ENCODE assay signal across 18 mouse cellular contexts in genomic region chr4:129498941-129499340, GRCm38 (mm10). TPM values are rescaled to one million over a fixed set of nuclear protein-coding genes. Genes with fewer than 3 reads are reported as not detected.
DNase-seq lines count a peak whose midpoint lies in the region; ATAC-seq and TF ChIP-seq lines count a peak whose summit lies in the region.
"Had no signal": no experiment of that assay in that cellular context is flagged by ENCODE, and none has a peak within 500 bp of the region (broad histone marks: within the 10 kb centered on the region; RNA-seq: fewer than 3 reads in every experiment).

No protein-coding gene starts in this region.

- intact Hi-C loops in heart, adult 2 months (cut with DNase I): no loop called here

- no peak for TF ChIP-seq EP300 in heart, adult 2 months (IDR thresholded peaks at IDR 0.05; ENCODE audit: insufficient read depth, low read depth, low read length)

- DNase-seq in heart, embryonic 10.5 days (ENCODE audit: low spot score): peak; percentile 78
- no peak for DNase-seq in heart, adult 2 months
- no peak for DNase-seq in kidney, adult 8-10 months
- peak; percentile 66 for DNase-seq in kidney, postnatal 0 days (ENCODE audit: low spot score)
- no peak for DNase-seq in layer of hippocampus, adult 2 months (ENCODE audit: low spot score in 2 of 2)
- no peak for DNase-seq in right cerebral cortex, adult 2 months (ENCODE audit: low spot score in 2 of 2)
- DNase-seq: adrenal gland, adult 8-10 months; B cell, adult 2 months; right cerebral cortex, adult 18-20 months; thymus, postnatal 14 days had no signal

- ATAC-seq in kidney, embryonic 15.5 days (replicated peaks; ENCODE audit: low FRiP score): no peak
- no peak for ATAC-seq in kidney, postnatal 0 days (replicated peaks; ENCODE audit: low FRiP score, low read depth)
- ATAC-seq: midbrain, embryonic 15.5 days had no signal

- no peaks in the 10 kb centered on the region for H3K9me3 ChIP-seq in heart, embryonic 10.5 days
- H3K9me3 ChIP-seq in kidney, embryonic 15.5 days (replicated peaks): no peaks in the 10 kb centered on the region
- H3K9me3 ChIP-seq in kidney, postnatal 0 days (replicated peaks; ENCODE audit: low read length): no peaks in the 10 kb centered on the region
- H3K9me3 ChIP-seq: hindbrain, embryonic 12.5 days; lung, embryonic 15.5 days; midbrain, embryonic 15.5 days; neural tube, embryonic 13.5 days had no signal

- TF ChIP-seq CTCF in heart, adult 2 months (IDR thresholded peaks at IDR 0.05): no peak
- TF ChIP-seq CTCF in kidney, postnatal 0 days (IDR thresholded peaks at IDR 0.05; ENCODE audit: low read depth): no peak
- no peak for TF ChIP-seq CTCF in testis, adult 2 months (IDR thresholded peaks at IDR 0.05; ENCODE audit: control insufficient read depth, insufficient read depth, insufficient replicate concordance, low read depth, low read length)
- TF ChIP-seq CTCF in layer of hippocampus, adult 2 months (conservative IDR thresholded peaks at IDR 0.05): no peak

- H3K79me2 ChIP-seq in heart, adult 2 months (replicated peaks; ENCODE audit: control insufficient read depth, insufficient read depth, low read length): no peaks in the 10 kb centered on the region

- 0 out of 2 replicates have a peak, but pooled peaks cover 5% of the 10 kb centered on the region for H3K27me3 ChIP-seq in heart, embryonic 10.5 days (ENCODE audit: insufficient read depth, poor library complexity, severe bottlenecking)
- H3K27me3 ChIP-seq in heart, adult 2 months (ENCODE audit: control insufficient read depth, insufficient read depth, low read length): no peaks in the 10 kb centered on the region
- no peaks in the 10 kb centered on the region for H3K27me3 ChIP-seq in kidney, embryonic 15.5 days
- H3K27me3 ChIP-seq in kidney, postnatal 0 days (ENCODE audit: insufficient read depth, low read length): no peaks in the 10 kb centered on the region
- no peaks in the 10 kb centered on the region for H3K27me3 ChIP-seq in testis, adult 2 months (ENCODE audit: control insufficient read depth, insufficient read depth, low read length)
- H3K27me3 ChIP-seq: lung, embryonic 15.5 days; midbrain, embryonic 15.5 days; neural tube, embryonic 13.5 days had no signal

- no peak for TF ChIP-seq POLR2A in heart, adult 2 months (IDR thresholded peaks at IDR 0.05; ENCODE audit: insufficient read depth, low read depth, low read length)
- TF ChIP-seq POLR2A in testis, adult 2 months (IDR thresholded peaks at IDR 0.05; ENCODE audit: control insufficient read depth, low read depth, low read length): no peak

- H3K9ac ChIP-seq in heart, adult 2 months (ENCODE audit: low read depth, low read length): no peak overlapping the region
- H3K9ac ChIP-seq in kidney, embryonic 15.5 days: no peak overlapping the region
- H3K9ac ChIP-seq in kidney, postnatal 0 days (ENCODE audit: low read depth, low read length): no peak overlapping the region
- H3K9ac ChIP-seq: hindbrain, embryonic 12.5 days; lung, embryonic 15.5 days; midbrain, embryonic 15.5 days; neural tube, embryonic 13.5 days had no signal

- no peak overlapping the region for H3K4me3 ChIP-seq in heart, embryonic 10.5 days
- no peak overlapping the region for H3K4me3 ChIP-seq in heart, adult 2 months
- no peak overlapping the region for H3K4me3 ChIP-seq in kidney, embryonic 15.5 days (replicated peaks)
- no peak overlapping the region for H3K4me3 ChIP-seq in kidney, postnatal 0 days (replicated peaks; ENCODE audit: low read depth, low read length)
- no peak overlapping the region for H3K4me3 ChIP-seq in testis, adult 2 months (ENCODE audit: control insufficient read depth, low read depth, low read length)
- H3K4me3 ChIP-seq in layer of hippocampus, adult 2 months: no peak overlapping the region
- H3K4me3 ChIP-seq: erythroblast, embryonic 14.5 days; hindbrain, embryonic 12.5 days; left cerebral cortex, adult 2 months; lung, embryonic 15.5 days; midbrain, embryonic 15.5 days; neural tube, embryonic 13.5 days had no signal

- H3K36me3 ChIP-seq in heart, embryonic 10.5 days: no peaks in the 10 kb centered on the region
- H3K36me3 ChIP-seq in heart, adult 2 months (ENCODE audit: control insufficient read depth, insufficient read depth, low read length): no peaks in the 10 kb centered on the region
- H3K36me3 ChIP-seq in kidney, embryonic 15.5 days: no peaks in the 10 kb centered on the region
- H3K36me3 ChIP-seq in kidney, postnatal 0 days (ENCODE audit: insufficient read depth, low read length): no peaks in the 10 kb centered on the region
- no peaks in the 10 kb centered on the region for H3K36me3 ChIP-seq in testis, adult 2 months (ENCODE audit: control insufficient read depth, insufficient read depth, low read length)
- H3K36me3 ChIP-seq: hindbrain, embryonic 12.5 days; lung, embryonic 15.5 days; midbrain, embryonic 15.5 days; neural tube, embryonic 13.5 days had no signal

- WGBS in heart, embryonic 10.5 days: 27% methylated on average over 3 of the region's 3 CpGs
- 24% methylated on average over 3 of the region's 3 CpGs for WGBS in heart, adult 2 months
- 48% methylated on average over 3 of the region's 3 CpGs for WGBS in kidney, embryonic 15.5 days
- WGBS in kidney, postnatal 0 days: 37% methylated on average over 3 of the region's 3 CpGs

- peak overlapping the region; percentile 95 for H3K27ac ChIP-seq in heart, embryonic 10.5 days
- H3K27ac ChIP-seq in heart, adult 2 months: no peak overlapping the region
- peak overlapping the region; percentile 95 for H3K27ac ChIP-seq in kidney, embryonic 15.5 days
- H3K27ac ChIP-seq in kidney, postnatal 0 days: peak overlapping the region; percentile 92
- H3K27ac ChIP-seq in testis, adult 2 months (ENCODE audit: control insufficient read depth, insufficient read depth, low read depth, low read length): peak overlapping the region; percentile 63; the same call in 1 of the 2 replicates
- H3K27ac ChIP-seq in layer of hippocampus, adult 2 months: no peak overlapping the region
- H3K27ac ChIP-seq: hindbrain, embryonic 12.5 days; left cerebral cortex, adult 2 months; midbrain, embryonic 15.5 days; neural tube, embryonic 13.5 days had no signal

- peaks cover 70% of the 10 kb centered on the region for H3K4me1 ChIP-seq in heart, embryonic 10.5 days
- peaks cover 8% of the 10 kb centered on the region for H3K4me1 ChIP-seq in heart, adult 2 months (ENCODE audit: control insufficient read depth, insufficient read depth, low read length)
- H3K4me1 ChIP-seq in kidney, embryonic 15.5 days: peaks cover 65% of the 10 kb centered on the region
- H3K4me1 ChIP-seq in kidney, postnatal 0 days (replicated peaks; ENCODE audit: insufficient read depth, low read length): peaks cover 5% of the 10 kb centered on the region
- peaks cover 21% of the 10 kb centered on the region for H3K4me1 ChIP-seq in testis, adult 2 months (ENCODE audit: control insufficient read depth, insufficient read depth, low read length)

- H3K4me2 ChIP-seq in kidney, embryonic 15.5 days: no peak overlapping the region
- H3K4me2 ChIP-seq in kidney, postnatal 0 days (ENCODE audit: low read length): no peak overlapping the region
- H3K4me2 ChIP-seq: hindbrain, embryonic 12.5 days; lung, embryonic 15.5 days; midbrain, embryonic 15.5 days; neural tube, embryonic 13.5 days had no signal

RNA-seq across cellular contexts. Expression of gene Fam229a, which starts 8.0 kb away (rescaled TPM):
- not detected in 2 replicates for polyA plus RNA-seq in heart, embryonic 10.5 days (2016; fragmentation: Nextera tagmentation; extraction: Ambion mirVana)
- under 1 TPM in 1 of 2 experiments, not detected in 1; 0.45 TPM for total RNA-seq in heart, adult 2 months (2021)
- 0.64 TPM in 1 of 2 replicates, not detected in the other for polyA plus RNA-seq in heart, adult 2 months (2012; rRNA removed)
- not detected in 2 replicates for polyA plus RNA-seq in kidney, embryonic 15.5 days (2015; fragmentation: Nextera tagmentation; extraction: Ambion mirVana)
- 0.37 and 0.78 TPM in 2 replicates for polyA plus RNA-seq in kidney, postnatal 0 days (2015; fragmentation: Nextera tagmentation; extraction: Ambion mirVana)
- polyA plus RNA-seq in testis, adult 2 months (2012; rRNA removed): 945 and 1,232 TPM in 2 replicates
- not detected for total RNA-seq in layer of hippocampus, adult 2 months (2021)
- polyA plus RNA-seq: hindbrain, embryonic 12.5 days; lung, embryonic 15.5 days; midbrain, embryonic 15.5 days; neural tube, embryonic 13.5 days had no signal

RNA-seq across cellular contexts. Expression of gene Tssk3, which starts 8.1 kb away (rescaled TPM):
- not detected in 2 replicates for polyA plus RNA-seq in heart, embryonic 10.5 days (2016; fragmentation: Nextera tagmentation; extraction: Ambion mirVana)
- total RNA-seq in heart, adult 2 months (2021): not detected
- polyA plus RNA-seq in heart, adult 2 months (2012; rRNA removed): 0.14 TPM in 1 of 2 replicates, not detected in the other
- not detected in 2 replicates for polyA plus RNA-seq in kidney, embryonic 15.5 days (2015; fragmentation: Nextera tagmentation; extraction: Ambion mirVana)
- polyA plus RNA-seq in kidney, postnatal 0 days (2015; fragmentation: Nextera tagmentation; extraction: Ambion mirVana): 0.10 TPM in 1 of 2 replicates, not detected in the other
- polyA plus RNA-seq in testis, adult 2 months (2012; rRNA removed): 252 and 267 TPM in 2 replicates
- under 1 TPM in 1 of 2 experiments, not detected in 1; 0.38 TPM for total RNA-seq in layer of hippocampus, adult 2 months (2021)
- total RNA-seq: adrenal gland, adult 8-10 months; left cerebral cortex, adult 2 months had no signal
- polyA plus RNA-seq: erythroblast, embryonic 14.5 days; hindbrain, embryonic 12.5 days; lung, embryonic 15.5 days; neural tube, embryonic 13.5 days had no signal

RNA-seq across cellular contexts. Expression of gene Marcksl1, which starts 14.4 kb away (rescaled TPM):
- polyA plus RNA-seq in heart, embryonic 10.5 days (2016; fragmentation: Nextera tagmentation; extraction: Ambion mirVana): 535 and 802 TPM in 2 replicates
- total RNA-seq in heart, adult 2 months (2021): 1 to 10 TPM; 3.5 to 5.1 TPM
- 5.1 and 7.0 TPM in 2 replicates for polyA plus RNA-seq in heart, adult 2 months (2012; rRNA removed)
- 881 and 886 TPM in 2 replicates for polyA plus RNA-seq in kidney, embryonic 15.5 days (2015; fragmentation: Nextera tagmentation; extraction: Ambion mirVana)
- 613 and 625 TPM in 2 replicates for polyA plus RNA-seq in kidney, postnatal 0 days (2015; fragmentation: Nextera tagmentation; extraction: Ambion mirVana)
- polyA plus RNA-seq in testis, adult 2 months (2012; rRNA removed): 55.6 and 69.9 TPM in 2 replicates
- total RNA-seq in layer of hippocampus, adult 2 months (2021): 100 to 1,000 TPM in 1 of 2 experiments, 10 to 100 TPM in 1; 94.6 to 103 TPM

RNA-seq across cellular contexts. Expression of gene Bsdc1, which starts 37.6 kb away (rescaled TPM):
- 22.4 and 22.9 TPM in 2 replicates for polyA plus RNA-seq in heart, embryonic 10.5 days (2016; fragmentation: Nextera tagmentation; extraction: Ambion mirVana)
- 10 to 100 TPM; 48.8 to 50.3 TPM for total RNA-seq in heart, adult 2 months (2021)
- polyA plus RNA-seq in heart, adult 2 months (2012; rRNA removed): 21.3 and 25.0 TPM in 2 replicates
- polyA plus RNA-seq in kidney, embryonic 15.5 days (2015; fragmentation: Nextera tagmentation; extraction: Ambion mirVana): 26.4 and 28.8 TPM in 2 replicates
- polyA plus RNA-seq in kidney, postnatal 0 days (2015; fragmentation: Nextera tagmentation; extraction: Ambion mirVana): 25.6 and 27.8 TPM in 2 replicates
- polyA plus RNA-seq in testis, adult 2 months (2012; rRNA removed): 35.5 and 38.2 TPM in 2 replicates
- 10 to 100 TPM; 56.2 to 62.7 TPM for total RNA-seq in layer of hippocampus, adult 2 months (2021)

RNA-seq across cellular contexts. Expression of gene Hdac1, which starts 43.6 kb away (rescaled TPM):
- polyA plus RNA-seq in heart, embryonic 10.5 days (2016; fragmentation: Nextera tagmentation; extraction: Ambion mirVana): 201 and 237 TPM in 2 replicates
- 10 to 100 TPM; 15.7 to 16.1 TPM for total RNA-seq in heart, adult 2 months (2021)
- polyA plus RNA-seq in heart, adult 2 months (2012; rRNA removed): 17.9 and 35.2 TPM in 2 replicates
- 264 and 274 TPM in 2 replicates for polyA plus RNA-seq in kidney, embryonic 15.5 days (2015; fragmentation: Nextera tagmentation; extraction: Ambion mirVana)
- 170 and 196 TPM in 2 replicates for polyA plus RNA-seq in kidney, postnatal 0 days (2015; fragmentation: Nextera tagmentation; extraction: Ambion mirVana)
- polyA plus RNA-seq in testis, adult 2 months (2012; rRNA removed): 123 and 132 TPM in 2 replicates
- 10 to 100 TPM; 48.9 to 49.8 TPM for total RNA-seq in layer of hippocampus, adult 2 months (2021)

Comparison
In these comparisons a context has a peak if more than half of its experiments do, and no peak if none do; other contexts are left out.
1. DNase-seq: peak in heart, embryonic 10.5 days (single experiment) and kidney, postnatal 0 days (single experiment); none in heart, adult 2 months (0 of 2), kidney, adult 8-10 months (0 of 2), layer of hippocampus, adult 2 months (0 of 2) and right cerebral cortex, adult 2 months (0 of 2).
2. H3K27ac ChIP-seq: peak in heart, embryonic 10.5 days (single experiment), kidney, embryonic 15.5 days (single experiment), kidney, postnatal 0 days (single experiment) and testis, adult 2 months (single experiment); none in heart, adult 2 months (single experiment) and layer of hippocampus, adult 2 months (single experiment).
3. RNA of gene Fam229a, which starts 8.0 kb away (polyA plus RNA-seq): 945 to 1,232 TPM in testis, adult 2 months; 0.37 to 0.78 TPM in kidney, postnatal 0 days, not detected in kidney, embryonic 15.5 days, 0.64 TPM in heart, adult 2 months and not detected in heart, embryonic 10.5 days; every median in the first group is over 100 times any median in the second.
4. RNA of gene Tssk3, which starts 8.1 kb away (polyA plus RNA-seq): 252 to 267 TPM in testis, adult 2 months; 0.14 TPM in heart, adult 2 months, not detected in kidney, embryonic 15.5 days, not detected in heart, embryonic 10.5 days and 0.10 TPM in kidney, postnatal 0 days; every median in the first group is over 100 times any median in the second.